Mouse (Mus musculus) liver, adult 2 months (tissue): ENCODE data around the gene Limk2. TPM values are rescaled to one million over a fixed set of nuclear protein-coding genes. Genes with fewer than 3 reads are reported as not detected.

Experiments used
- DNase-seq: peaks from one replicate; pipeline ENCODE4 v3.0.0-alpha.2; 2011; ENCODE audit warnings: low read depth, low spot score; ENCODE audit errors: extremely low read depth
- H3K27ac ChIP-seq: fragments of 200-500 bp; replicated peaks from 2 replicates; pipeline ENCODE4 v1.5.1; 2012; ENCODE audit warnings: low read depth, mild to moderate bottlenecking, control low read depth, inconsistent platforms, low read length; ENCODE audit not compliant: insufficient read depth
- H3K27me3 ChIP-seq: fragments of 200-500 bp; 2 replicates; pipeline ENCODE4 v1.6.1; 2012; ENCODE audit warnings: mild to moderate bottlenecking, moderate library complexity, low read length, inconsistent platforms; ENCODE audit not compliant: control insufficient read depth, insufficient read depth
- H3K36me3 ChIP-seq: fragments of 200-500 bp; 2 replicates; pipeline ENCODE4 v1.6.1; 2012; ENCODE audit warnings: low read length, inconsistent platforms; ENCODE audit not compliant: control insufficient read depth, insufficient read depth
- H3K4me1 ChIP-seq: fragments of 200-500 bp; 2 replicates; pipeline ENCODE4 v1.6.1; 2011; ENCODE audit warnings: low read length; ENCODE audit not compliant: control insufficient read depth, insufficient read depth
- H3K4me3 ChIP-seq: fragments of 200-500 bp; 2 replicates; pipeline ENCODE4 v1.5.1; 2011; ENCODE audit warnings: low read depth, mild to moderate bottlenecking, control low read depth, low read length, moderate library complexity; ENCODE audit not compliant: insufficient read depth
- H3K79me2 ChIP-seq: fragments of 200-500 bp; 2 replicates; pipeline ENCODE4 v1.6.1; 2012; ENCODE audit warnings: inconsistent platforms, mild to moderate bottlenecking, low read length, moderate library complexity; ENCODE audit not compliant: control insufficient read depth, insufficient read depth
- H3K9ac ChIP-seq: fragments of 200-500 bp; 2 replicates; pipeline ENCODE4 v1.6.1; 2012; ENCODE audit warnings: low read depth, mild to moderate bottlenecking, control low read depth, inconsistent platforms, low read length
- CTCF ChIP-seq: fragments of 200-500 bp; IDR thresholded peaks from 2 replicates; pipeline ENCODE4 v1.5.1; 2011; ENCODE audit warnings: low read depth, low read length, control low read depth
- POLR2A ChIP-seq: fragments of 200-500 bp; IDR thresholded peaks from 2 replicates; pipeline ENCODE4 v1.6.1; 2011; ENCODE audit warnings: low read length, control low read depth; ENCODE audit not compliant: insufficient read depth; ENCODE audit errors: extremely low read depth
- WGBS: fragments of 180-500 bp; shearing (Covaris S2); methylation state at CpG from one replicate; pipeline ENCODE4 v1.1.7; 2018; 5-methylcytosine and 5-hydroxymethylcytosine counted together
- polyA plus RNA-seq: library from polyadenylated mRNA; depleted of rRNA; stranded (reverse); fragments of >200 nt; gene quantifications from 2 replicates; pipeline ENCODE4 v1.2.3, GENCODE M21; 2012
- total RNA-seq: library from RNA; depleted of rRNA; stranded (reverse); fragments of >200 nt; gene quantifications from 2 replicates; pipeline ENCODE4 v1.2.3, GENCODE M21; 2014

Gene Limk2
- total and polyA plus RNA-seq, 2 experiments: 7.2 to 9.1 TPM

GRCm38 (mm10) chr11:3328806-3329775 lies 79.9 kb downstream of the Limk2 start:
- Histone ChIP-seq H3K9ac (no peak overlapping the region), H3K79me2 (no peaks in the 10 kb centered on the region), H3K36me3 (no peaks in the 10 kb centered on the region), H3K27ac (no peak overlapping the region), H3K27me3 (peaks cover 6% of the 10 kb centered on the region), H3K4me1 (peaks cover 3% of the 10 kb centered on the region; the same call in 1 of the 2 replicates), H3K4me3 (no peak overlapping the region)
- no peak for TF ChIP-seq POLR2A
- TF ChIP-seq CTCF: no peak
- 72% methylated on average over 11 of the region's 11 CpGs for WGBS
- no peak for DNase-seq

GRCm38 (mm10) chr11:3328271-3328670 lies 80.7 kb downstream of the Limk2 start:
- Histone ChIP-seq H3K4me3 (no peak overlapping the region), H3K27me3 (peaks cover 6% of the 10 kb centered on the region), H3K4me1 (peaks cover 3% of the 10 kb centered on the region; the same call in 1 of the 2 replicates), H3K9ac (no peak overlapping the region), H3K36me3 (no peaks in the 10 kb centered on the region), H3K27ac (no peak overlapping the region), H3K79me2 (no peaks in the 10 kb centered on the region)
- no peak for TF ChIP-seq POLR2A
- no peak for DNase-seq
- WGBS: 84% methylated on average over 5 of the region's 5 CpGs

GRCm38 (mm10) chr11:3318286-3318685 lies 90.7 kb downstream of the Limk2 start:
- WGBS: 91% methylated on average over 3 of the region's 3 CpGs
- no peak for DNase-seq
- Histone ChIP-seq H3K9ac (no peak overlapping the region), H3K4me1 (no peaks in the 10 kb centered on the region), H3K79me2 (no peaks in the 10 kb centered on the region), H3K4me3 (no peak overlapping the region), H3K36me3 (no peaks in the 10 kb centered on the region), H3K27ac (no peak overlapping the region), H3K27me3 (no peaks in the 10 kb centered on the region)
- TF ChIP-seq POLR2A: no peak
- TF ChIP-seq CTCF: no peak

GRCm38 (mm10) chr11:3314148-3314547 lies 94.8 kb downstream of the Limk2 start:
- Histone ChIP-seq H3K27me3 (no peaks in the 10 kb centered on the region), H3K9ac (no peak overlapping the region), H3K27ac (no peak overlapping the region), H3K4me3 (no peak overlapping the region), H3K4me1 (no peaks in the 10 kb centered on the region), H3K79me2 (no peaks in the 10 kb centered on the region), H3K36me3 (no peaks in the 10 kb centered on the region)
- TF ChIP-seq POLR2A (no peak), CTCF (peak; percentile 79)
- 37% methylated on average over 2 of the region's 2 CpGs for WGBS
- peak; percentile 24 for DNase-seq

GRCm38 (mm10) chr11:3313294-3313693 lies 95.7 kb downstream of the Limk2 start:
- no peak overlapping the region for H3K27ac ChIP-seq
- WGBS: 97% methylated on average over 1 of the region's 1 CpGs
- H3K36me3 ChIP-seq: peaks cover 7% of the 10 kb centered on the region
- H3K79me2 ChIP-seq: no peaks in the 10 kb centered on the region
- no peak overlapping the region for H3K9ac ChIP-seq
- H3K4me3 ChIP-seq: no peak overlapping the region
- no peak for TF ChIP-seq POLR2A
- no peak for TF ChIP-seq CTCF
- DNase-seq: no peak
- H3K27me3 ChIP-seq: no peaks in the 10 kb centered on the region
- H3K4me1 ChIP-seq: no peaks in the 10 kb centered on the region
